Mouse (Mus musculus) lung, postnatal 25 days (tissue): Measurements from ENCODE around the gene Agbl4.

ENCODE experiments used
- DNase-seq: peaks from one replicate; pipeline ENCODE4 v3.0.0; 2022; ENCODE audit warnings: low spot score

The Agbl4 gene

DNA sequence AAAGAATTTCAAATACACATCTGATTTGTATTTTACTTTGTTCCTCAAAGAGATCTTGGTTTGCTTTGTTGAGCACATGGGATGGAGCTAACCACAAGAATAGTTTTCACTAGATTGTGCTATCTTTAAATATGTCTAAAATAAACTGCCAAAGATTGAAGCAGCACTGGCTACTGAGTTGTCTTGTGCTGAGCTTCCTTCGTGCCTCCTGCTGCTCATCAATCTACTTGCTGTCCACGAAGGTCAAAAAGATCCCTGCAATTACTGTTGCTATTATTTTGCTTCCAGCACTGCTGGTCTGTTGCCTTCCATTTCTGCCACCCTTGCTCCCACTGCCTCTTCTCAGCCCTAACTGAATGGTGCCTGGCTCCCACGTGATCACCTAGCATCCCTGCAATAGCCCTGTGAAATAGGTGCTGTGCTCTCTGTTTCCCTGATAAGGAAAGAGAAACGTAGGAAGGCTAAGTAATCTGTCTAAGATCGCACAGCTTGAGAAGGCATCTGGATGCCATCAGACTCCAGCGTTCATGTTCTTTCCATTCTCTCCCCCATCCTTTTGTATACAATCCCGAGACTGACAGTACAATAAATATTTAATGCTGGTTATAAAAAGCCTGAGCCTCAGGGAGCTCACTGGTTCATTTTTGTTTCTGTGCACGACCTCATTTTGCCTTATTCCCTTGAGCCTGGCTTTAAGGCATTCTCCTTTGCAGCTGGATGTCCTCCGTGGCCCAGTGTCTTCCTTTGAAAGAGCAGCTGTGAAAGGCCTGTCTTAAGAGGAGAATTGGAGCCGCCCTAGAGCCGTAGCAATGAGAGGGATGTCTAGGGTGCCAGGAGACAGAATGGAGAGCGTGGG is 1273.3 kb downstream of the Agbl4 start:
- no peak for DNase-seq

DNA sequence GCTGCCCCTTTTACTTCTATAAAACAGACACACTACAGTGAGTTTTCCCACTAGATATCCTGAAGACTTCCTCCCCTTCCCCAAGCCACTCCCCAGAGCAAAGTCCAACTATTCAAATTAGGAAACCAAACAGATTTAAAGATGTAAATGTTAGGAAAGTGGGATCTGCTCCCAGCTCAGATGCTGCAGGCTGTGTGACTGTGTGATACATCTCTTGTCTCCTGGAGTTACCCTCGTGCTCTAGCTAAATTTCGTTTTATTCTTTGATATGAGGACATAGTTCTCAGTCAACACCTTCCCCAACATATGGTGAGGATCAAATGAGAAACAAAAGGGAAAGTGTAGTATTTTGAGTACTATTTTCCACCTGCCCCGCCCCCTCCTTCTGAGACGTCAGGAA is 1274.0 kb downstream of the Agbl4 start:
- no peak for DNase-seq

DNA sequence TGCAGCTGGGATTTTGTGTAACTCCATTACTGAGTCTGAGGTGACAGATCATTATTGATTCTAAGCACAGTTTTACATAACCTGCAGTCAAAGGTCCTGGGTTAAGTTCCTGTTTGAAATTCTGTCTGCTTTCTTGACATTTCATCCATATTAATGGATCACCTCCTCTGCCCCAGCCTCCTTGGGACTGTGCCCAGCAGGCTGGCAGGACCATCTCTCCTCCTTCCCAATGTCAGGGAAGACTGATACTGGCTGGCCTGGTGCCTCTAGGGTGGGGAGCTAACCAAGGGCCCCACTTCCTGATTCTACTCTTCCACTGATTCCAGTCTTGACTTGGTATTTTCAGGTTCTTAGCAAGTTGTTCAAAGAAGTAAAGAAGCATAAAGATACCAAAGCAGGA is 1276.4 kb downstream of the Agbl4 start:
- no peak for DNase-seq

DNA sequence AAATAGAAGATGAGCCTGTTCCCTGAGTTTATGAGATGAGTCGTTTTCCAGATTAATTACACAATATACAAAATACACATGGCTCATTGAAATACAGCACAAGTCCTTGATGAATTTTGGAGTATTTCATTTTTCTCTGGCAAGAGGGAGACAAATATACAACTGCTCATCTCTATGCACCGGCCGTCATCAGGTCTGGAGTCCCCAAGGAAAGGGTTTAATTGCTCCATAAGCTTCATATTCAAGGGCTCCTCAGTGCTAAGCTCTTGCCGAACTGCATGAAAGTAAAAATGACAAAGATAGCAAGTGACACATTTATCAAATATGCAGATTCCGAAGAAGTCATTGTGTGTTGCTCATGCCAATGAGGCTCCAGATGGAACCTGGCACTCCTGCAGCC is 1284.5 kb downstream of the Agbl4 start:
- no peak for DNase-seq

DNA sequence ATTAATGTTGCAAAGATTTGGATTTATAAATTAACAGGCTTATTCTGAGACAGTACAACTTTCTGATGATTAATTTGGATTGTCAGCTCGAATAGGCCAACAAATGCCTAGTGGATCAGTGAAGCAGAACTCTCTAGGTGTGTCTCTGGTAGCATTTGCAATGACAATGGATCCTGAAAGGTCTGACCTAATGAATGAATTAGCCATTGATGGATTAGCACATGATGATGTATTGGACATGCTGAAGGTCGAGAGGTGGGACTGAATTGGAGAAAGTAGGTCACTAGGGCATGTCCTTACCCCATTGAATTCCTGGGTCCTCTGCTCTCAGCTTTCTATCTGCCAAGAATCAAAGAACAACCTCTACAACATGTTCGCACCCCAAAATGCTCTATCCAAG is 1285.3 kb downstream of the Agbl4 start:
- no peak for DNase-seq

DNA sequence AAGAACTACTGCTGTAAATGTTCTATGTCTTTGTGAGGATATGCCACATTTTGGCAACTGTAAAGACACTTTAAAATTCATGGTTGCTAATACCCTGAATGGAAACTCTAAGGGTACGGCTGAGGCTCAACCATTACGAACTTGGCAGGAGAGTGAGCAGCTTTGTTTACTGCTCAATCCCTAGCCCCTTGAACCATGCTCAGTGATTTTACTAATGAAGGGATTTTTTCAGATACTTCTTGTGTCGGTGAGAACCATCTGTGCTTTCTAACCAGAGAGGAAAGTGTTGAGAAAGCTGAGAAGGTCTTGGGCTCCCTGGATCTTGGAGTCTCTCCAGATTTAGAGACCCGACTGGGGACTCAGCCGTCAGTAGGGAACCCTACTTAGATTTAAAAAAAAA is 1286.4 kb downstream of the Agbl4 start:
- DNase-seq = no peak

DNA sequence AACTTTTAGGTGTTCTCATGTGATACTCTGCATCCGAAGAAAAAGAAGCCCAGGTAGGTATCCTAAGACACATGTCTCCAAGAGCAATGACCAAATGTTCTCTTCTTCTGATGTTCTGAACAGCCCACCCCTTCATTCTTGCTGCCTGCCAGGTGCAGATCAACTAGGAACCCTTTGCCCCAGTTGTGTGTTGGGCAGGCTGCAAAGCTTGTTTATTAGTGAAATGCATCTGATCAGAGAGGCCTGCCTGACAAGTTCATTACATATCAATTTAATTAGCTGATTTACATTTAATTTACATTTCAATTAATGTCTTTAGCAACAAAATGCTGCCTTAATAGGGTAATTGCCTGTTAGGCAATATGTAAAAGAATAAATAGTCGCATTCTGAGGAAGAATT is 1288.5 kb downstream of the Agbl4 start:
- DNase-seq = no peak

DNA sequence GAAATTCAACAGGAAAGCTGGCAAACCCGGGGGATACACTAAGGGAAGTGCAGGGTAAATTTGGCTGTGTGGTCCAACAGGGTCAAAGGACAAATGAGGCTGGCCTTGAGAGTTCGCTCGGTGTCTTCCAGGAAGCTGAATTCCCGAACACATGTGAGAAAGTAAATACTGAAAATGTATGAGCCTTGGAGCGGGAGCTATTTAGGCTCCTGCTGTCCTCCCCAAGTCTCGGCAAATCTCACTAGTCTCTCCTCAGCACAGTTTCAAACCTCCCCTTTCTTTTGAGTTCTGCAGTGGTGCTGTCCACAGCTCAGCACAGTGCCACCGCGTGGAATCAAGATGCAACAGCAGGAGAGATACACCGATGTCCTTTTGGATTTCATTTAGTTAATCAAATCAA is 1289.5 kb downstream of the Agbl4 start:
- peak; percentile 26 for DNase-seq

DNA sequence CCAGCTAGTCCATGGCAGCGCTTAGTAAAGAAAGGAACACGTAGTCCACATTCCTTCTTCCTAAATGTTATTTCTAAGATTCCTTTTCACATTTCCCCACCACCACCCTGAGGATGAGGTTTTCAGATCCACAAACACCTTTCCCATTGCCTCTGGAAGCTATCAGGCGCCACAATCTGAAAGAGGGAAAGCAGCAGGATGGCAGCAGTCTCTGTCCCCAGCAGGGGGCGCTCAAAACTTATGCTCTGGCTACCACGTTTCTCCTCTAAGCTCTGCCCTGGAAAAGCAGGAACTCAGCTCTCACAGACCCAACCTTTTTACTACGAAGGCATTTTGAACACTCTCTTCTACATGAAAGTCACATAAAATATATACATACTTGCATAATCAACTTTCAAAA is 1290.2 kb downstream of the Agbl4 start:
- peak; percentile 73 for DNase-seq

DNA sequence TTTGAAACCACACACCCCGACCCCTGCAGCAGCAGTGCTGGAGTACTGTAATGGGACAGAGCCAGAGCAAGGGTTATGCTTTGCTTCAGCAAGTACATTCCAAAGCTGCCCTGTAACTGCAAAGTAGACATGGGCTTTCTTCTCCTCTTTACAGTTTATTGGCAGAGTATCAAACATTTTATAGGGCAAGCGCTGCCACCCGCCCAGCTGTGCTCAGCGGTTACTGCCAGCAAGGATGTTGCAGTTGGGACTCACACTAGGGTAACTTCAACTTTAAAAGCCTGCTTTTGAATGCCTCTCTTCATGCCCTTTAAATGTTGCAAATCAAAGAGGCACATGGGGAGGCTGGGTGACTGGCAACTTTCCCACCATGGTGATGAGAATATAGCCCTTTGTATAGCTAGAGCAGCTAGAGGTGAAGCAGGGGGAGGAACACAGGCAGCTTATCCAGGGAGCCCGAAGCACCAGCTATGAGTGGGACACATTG is 1293.6 kb downstream of the Agbl4 start:
- DNase-seq = no peak

DNA sequence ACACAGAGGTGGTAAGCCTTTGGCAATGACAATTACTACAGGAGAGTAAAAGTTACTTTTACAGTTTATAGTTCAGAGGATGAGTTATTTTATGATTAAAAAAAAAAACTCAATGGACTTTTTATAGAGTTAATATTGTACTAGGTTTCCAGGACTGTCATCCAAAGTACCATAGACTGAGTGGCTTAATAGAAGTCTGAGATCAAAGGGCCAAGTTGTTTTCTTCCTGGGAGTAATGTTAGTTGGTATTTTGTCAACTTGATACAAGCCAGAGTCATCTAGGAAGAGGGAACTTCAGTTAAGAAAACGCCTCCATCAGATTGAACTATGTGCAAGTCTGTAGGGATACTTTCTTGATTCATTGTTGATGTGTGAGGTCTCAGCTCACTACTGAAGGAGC is 1303.9 kb downstream of the Agbl4 start:
- no peak for DNase-seq

DNA sequence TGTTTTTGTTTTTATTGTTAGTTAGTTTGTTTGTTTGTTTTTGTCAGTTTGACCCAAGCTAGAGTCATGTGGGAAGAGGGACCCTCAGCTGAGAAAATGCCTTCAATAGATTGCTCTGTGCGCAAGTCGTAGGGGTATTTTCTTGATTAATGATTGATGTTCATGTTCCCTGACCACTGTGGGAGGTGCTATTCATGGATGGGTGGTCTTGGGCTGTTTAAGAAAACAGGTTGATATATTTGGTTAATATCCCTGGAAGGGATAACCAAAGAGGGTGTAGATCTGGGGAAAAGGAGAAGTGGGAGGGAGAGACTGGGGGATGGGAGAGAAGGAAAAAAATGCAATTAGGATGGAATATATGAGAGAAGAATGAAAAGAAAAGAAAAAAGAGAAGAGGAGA is 1306.7 kb downstream of the Agbl4 start:
- no peak for DNase-seq

DNA sequence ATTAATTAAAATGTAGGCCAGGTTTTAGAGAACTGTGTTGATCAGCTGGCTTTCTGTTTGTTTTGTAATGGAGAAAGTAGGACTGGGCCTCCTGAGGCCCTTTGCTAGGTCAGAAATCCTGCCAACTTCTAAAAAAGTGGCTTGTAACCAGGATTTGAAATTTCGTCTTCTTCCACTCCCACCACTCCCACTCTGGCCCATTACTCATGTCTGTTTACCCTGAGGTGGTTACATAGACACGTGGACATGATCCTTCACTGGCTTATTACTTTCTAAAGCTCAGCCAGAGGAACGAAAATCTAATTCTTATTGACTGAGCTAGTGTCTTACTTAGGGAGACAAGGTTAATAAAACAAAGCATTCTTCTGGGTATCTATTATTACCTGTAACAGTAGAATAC is 1307.5 kb downstream of the Agbl4 start:
- no peak for DNase-seq
